In the genomic region with DNA sequence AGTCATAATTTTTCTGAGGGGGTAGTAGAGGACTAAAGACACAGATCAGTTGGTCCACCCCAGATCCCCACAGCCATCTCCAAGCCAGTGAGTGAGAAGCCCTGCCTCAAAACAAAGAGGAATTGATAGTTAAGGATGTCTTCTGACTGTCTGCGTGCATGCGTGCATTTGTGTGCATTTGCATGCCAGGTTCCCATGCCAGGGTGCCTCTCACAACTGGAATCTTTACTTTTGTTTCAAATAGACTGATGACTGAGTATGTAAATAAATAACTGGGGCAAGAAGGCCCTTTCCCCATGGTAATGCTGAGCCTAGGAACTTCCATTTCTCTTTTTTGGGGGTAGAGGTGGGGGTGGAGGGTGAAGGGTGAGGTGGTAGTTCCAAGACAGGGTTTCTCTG, we compare ENCODE assay signal across 15 mouse cellular contexts. TPM values are rescaled to one million over a fixed set of nuclear protein-coding genes. Genes with fewer than 3 reads are reported as not detected.
A peak's percentile ranks its signal among the peaks of the same experiment; 100 is the strongest.
DNase-seq lines count a peak whose midpoint lies in the region; ATAC-seq and TF ChIP-seq lines count a peak whose summit lies in the region.
"Had no signal": no experiment of that assay in that cellular context is flagged by ENCODE, and none has a peak within 500 bp of the region (broad histone marks: within the 10 kb centered on the region; RNA-seq: fewer than 3 reads in every experiment).

No protein-coding gene starts in this region.

- TF ChIP-seq POLR2A in bone marrow macrophage, adult 2 months (IDR thresholded peaks at IDR 0.05; ENCODE audit: borderline replicate concordance, low read depth, low read length) = no peak

- peaks cover 94% of the 10 kb centered on the region for H3K4me1 ChIP-seq in hindbrain, embryonic 13.5 days (replicated peaks)
- peaks cover 82% of the 10 kb centered on the region for H3K4me1 ChIP-seq in hindbrain, embryonic 12.5 days
- H3K4me1 ChIP-seq in lung, embryonic 16.5 days (replicated peaks; ENCODE audit: control insufficient read depth, insufficient read depth, low read length) = peaks cover 62% of the 10 kb centered on the region
- H3K4me1 ChIP-seq in bone marrow macrophage, adult 2 months (ENCODE audit: control insufficient read depth, insufficient read depth, low read length) = peaks cover 67% of the 10 kb centered on the region

- 88% methylated on average over 2 of the region's 2 CpGs for WGBS in hindbrain, embryonic 13.5 days
- 96% methylated on average over 2 of the region's 2 CpGs for WGBS in hindbrain, embryonic 12.5 days
- 87% methylated on average over 2 of the region's 2 CpGs for WGBS in lung, embryonic 16.5 days

- DNase-seq in lung, postnatal 36 days = no peak
- peak; percentile 60 for DNase-seq in splenic B cell, adult 2 months (ENCODE audit: low read depth, low spot score)
- DNase-seq in adrenal gland, postnatal 25 days = no peak
- DNase-seq: adrenal gland, postnatal 10 days; cerebellum, adult 8-10 months; gastrocnemius, postnatal 10 days; kidney, postnatal 4 days had no signal

- H3K4me2 ChIP-seq in hindbrain, embryonic 13.5 days = no peak overlapping the region
- no peak overlapping the region for H3K4me2 ChIP-seq in hindbrain, embryonic 12.5 days (replicated peaks)
- H3K4me2 ChIP-seq in lung, embryonic 16.5 days (ENCODE audit: low read depth, low read length) = no peak overlapping the region
- H3K4me2 ChIP-seq: midbrain, embryonic 15.5 days had no signal

- H3K27ac ChIP-seq in hindbrain, embryonic 13.5 days = peak overlapping the region; percentile 42
- no peak overlapping the region for H3K27ac ChIP-seq in hindbrain, embryonic 12.5 days
- H3K27ac ChIP-seq in lung, embryonic 16.5 days (ENCODE audit: low read length) = peak overlapping the region; percentile 76
- peak overlapping the region; percentile 58 for H3K27ac ChIP-seq in bone marrow macrophage, adult 2 months (ENCODE audit: insufficient read depth, low read depth, low read length)
- H3K27ac ChIP-seq: heart, embryonic 10.5 days; liver, embryonic 14.5 days; midbrain, embryonic 15.5 days had no signal

- no peak overlapping the region for H3K9ac ChIP-seq in hindbrain, embryonic 13.5 days
- H3K9ac ChIP-seq in hindbrain, embryonic 12.5 days = no peak overlapping the region
- no peak overlapping the region for H3K9ac ChIP-seq in lung, embryonic 16.5 days (ENCODE audit: low read length)
- H3K9ac ChIP-seq: liver, embryonic 14.5 days; midbrain, embryonic 15.5 days had no signal

- no peak for ATAC-seq in hindbrain, embryonic 13.5 days (ENCODE audit: low FRiP score)
- no peak for ATAC-seq in hindbrain, embryonic 12.5 days (ENCODE audit: low FRiP score)
- ATAC-seq in lung, embryonic 16.5 days (ENCODE audit: low read depth) = no peak
- ATAC-seq: forebrain, embryonic 16.5 days had no signal

- no peak overlapping the region for H3K4me3 ChIP-seq in hindbrain, embryonic 13.5 days
- H3K4me3 ChIP-seq in hindbrain, embryonic 12.5 days = no peak overlapping the region
- H3K4me3 ChIP-seq in lung, embryonic 16.5 days (ENCODE audit: low read length) = no peak overlapping the region
- H3K4me3 ChIP-seq in bone marrow macrophage, adult 2 months (ENCODE audit: insufficient read depth, low read length) = no peak overlapping the region
- H3K4me3 ChIP-seq: heart, embryonic 10.5 days; midbrain, embryonic 15.5 days had no signal

- H3K36me3 ChIP-seq in hindbrain, embryonic 13.5 days = no peaks in the 10 kb centered on the region; the same call in 1 of the 2 replicates
- no peaks in the 10 kb centered on the region for H3K36me3 ChIP-seq in hindbrain, embryonic 12.5 days
- peaks cover 6% of the 10 kb centered on the region; the same call in 1 of the 2 replicates for H3K36me3 ChIP-seq in lung, embryonic 16.5 days (ENCODE audit: control insufficient read depth, insufficient read depth, low read length)
- H3K36me3 ChIP-seq in splenic B cell, adult 2 months (ENCODE audit: control insufficient read depth, insufficient read depth, low read length, poor library complexity, severe bottlenecking) = peaks cover 6% of the 10 kb centered on the region
- H3K36me3 ChIP-seq: midbrain, embryonic 15.5 days had no signal

- no peaks in the 10 kb centered on the region for H3K9me3 ChIP-seq in hindbrain, embryonic 13.5 days
- no peaks in the 10 kb centered on the region for H3K9me3 ChIP-seq in hindbrain, embryonic 12.5 days (replicated peaks)
- H3K9me3 ChIP-seq in lung, embryonic 16.5 days (ENCODE audit: control insufficient read depth, low read length) = no peaks in the 10 kb centered on the region
- H3K9me3 ChIP-seq: heart, embryonic 10.5 days; midbrain, embryonic 15.5 days had no signal

- H3K27me3 ChIP-seq in hindbrain, embryonic 13.5 days = no peaks in the 10 kb centered on the region
- no peaks in the 10 kb centered on the region for H3K27me3 ChIP-seq in hindbrain, embryonic 12.5 days
- H3K27me3 ChIP-seq in lung, embryonic 16.5 days (ENCODE audit: control insufficient read depth, insufficient read depth, low read depth, low read length) = no peaks in the 10 kb centered on the region
- H3K27me3 ChIP-seq in splenic B cell, adult 2 months (ENCODE audit: control insufficient read depth, insufficient read depth, low read length, poor library complexity, severe bottlenecking) = no peaks in the 10 kb centered on the region
- H3K27me3 ChIP-seq: midbrain, embryonic 15.5 days had no signal

- TF ChIP-seq CTCF in bone marrow macrophage, adult 2 months (IDR thresholded peaks at IDR 0.05; ENCODE audit: low read depth, low read length) = no peak

RNA-seq across cellular contexts. Expression of gene Tet3, which starts 41.8 kb away (rescaled TPM):
- polyA plus RNA-seq in hindbrain, embryonic 13.5 days (2015; fragmentation: Nextera tagmentation; extraction: Ambion mirVana) = 69.8 and 75.4 TPM in 2 replicates
- polyA plus RNA-seq in hindbrain, embryonic 12.5 days (2016; fragmentation: Nextera tagmentation; extraction: Ambion mirVana) = 63.3 and 63.9 TPM in 2 replicates
- 43.8 and 47.1 TPM in 2 replicates for polyA plus RNA-seq in lung, embryonic 16.5 days (2015; fragmentation: Nextera tagmentation; extraction: Ambion mirVana)
- polyA plus RNA-seq in bone marrow macrophage, adult 2 months (2012; ENCODE audit: insufficient read depth, insufficient read length, missing spikeins) = 46.8 and 46.9 TPM in 2 replicates
- total RNA-seq in adrenal gland, postnatal 25 days (2021) = 38.5 and 52.6 TPM in 2 replicates
